Mouse (Mus musculus) olfactory bulb, adult 2 months (tissue): ENCODE results near the gene Olfr924. TPM values are rescaled to one million over a fixed set of nuclear protein-coding genes. Genes with fewer than 3 reads are reported as not detected.
"Not testable (repeated sequence)": the region's sequence is repeated elsewhere in the genome, so short reads cannot be mapped to it uniquely, and the experiment has no call there.

Experiments used
- H3K27ac ChIP-seq: fragments of 200-500 bp; 2 replicates; pipeline ENCODE4 v1.5.1; 2012; ENCODE audit warnings: low read depth, low read length; ENCODE audit not compliant: insufficient read depth
- H3K4me1 ChIP-seq: fragments of 200-500 bp; 2 replicates; pipeline ENCODE4 v1.6.1; 2012; ENCODE audit warnings: low read length; ENCODE audit not compliant: control insufficient read depth, insufficient read depth
- H3K4me3 ChIP-seq: fragments of 200-500 bp; 2 replicates; pipeline ENCODE4 v1.5.1; 2012; ENCODE audit warnings: mild to moderate bottlenecking, low read depth, low read length, moderate library complexity; ENCODE audit not compliant: insufficient read depth
- CTCF ChIP-seq: fragments of 200-500 bp; IDR thresholded peaks from 2 replicates; pipeline ENCODE4 v1.5.1; 2012; ENCODE audit warnings: low read depth, mild to moderate bottlenecking, low read length, moderate library complexity; ENCODE audit not compliant: insufficient read depth
- POLR2A ChIP-seq: fragments of 200-500 bp; IDR thresholded peaks from 2 replicates; pipeline ENCODE4 v1.6.1; 2012; ENCODE audit warnings: mild to moderate bottlenecking, low read depth, low read length, moderate library complexity; ENCODE audit not compliant: insufficient read depth
- WGBS: fragments of 180-500 bp; shearing (Covaris S2); methylation state at CpG from one replicate; pipeline ENCODE4 v1.1.7; 2018; 5-methylcytosine and 5-hydroxymethylcytosine counted together
- polyA plus RNA-seq: library from polyadenylated mRNA; stranded (reverse); fragments of >200 nt; gene quantifications from 2 replicates; pipeline ENCODE4 v1.2.4, GENCODE M21; 2012; ENCODE audit warnings: low replicate concordance; ENCODE audit not compliant: missing spikeins, insufficient read depth, insufficient read length

The Olfr924 gene
- not detected in 2 replicates for polyA plus RNA-seq

DNA sequence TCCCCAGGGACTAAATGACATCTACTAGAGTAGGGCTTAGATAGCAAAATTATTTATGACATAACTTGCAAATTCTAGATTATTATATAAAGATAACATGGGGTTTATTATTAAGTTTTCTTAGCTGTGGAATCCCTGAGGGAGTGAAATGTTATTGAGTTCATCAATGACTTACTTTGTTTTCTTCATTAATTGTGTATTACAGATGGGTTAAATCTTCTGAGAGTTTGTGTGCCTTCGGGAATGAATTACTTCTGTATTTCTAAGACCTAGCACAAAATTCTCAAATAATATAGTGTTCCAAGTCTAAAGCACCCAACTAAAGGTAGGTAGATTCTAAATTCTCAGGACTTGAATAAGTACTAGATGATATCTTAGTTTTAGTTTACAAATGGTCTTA is at the start of gene Olfr924:
Gene Olfr924 (plus strand): TSS at position 301 of the 400 bp plus-strand sequence.
- Histone ChIP-seq H3K27ac (no peak within 1 kb of the TSS), H3K4me1 (no peaks in the 10 kb centered on the region), H3K4me3 (no peak within 1 kb of the TSS)
- no peak for TF ChIP-seq POLR2A
- no peak for TF ChIP-seq CTCF
- WGBS, result 81% methylated on average over 1 of the region's 1 CpGs

DNA sequence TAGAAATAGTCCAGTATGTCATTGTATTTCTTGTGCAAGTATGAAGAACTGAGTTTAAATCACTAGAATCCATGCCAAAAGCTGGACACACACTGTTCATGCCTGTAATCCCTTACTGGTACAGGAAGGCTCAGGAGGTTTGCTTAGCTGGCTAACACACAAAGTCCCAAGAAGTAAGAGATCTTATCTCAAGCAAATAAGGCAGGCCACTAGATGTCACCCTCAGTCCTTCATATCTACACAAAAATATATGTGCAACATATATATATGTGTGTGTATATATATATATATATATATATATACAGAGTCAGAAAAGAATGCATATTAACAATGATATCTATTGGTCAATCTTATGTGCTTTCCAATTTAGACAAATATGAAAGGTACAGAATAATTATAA is 38.6 kb upstream of the Olfr924 start:
- Histone ChIP-seq H3K27ac (no peak overlapping the region), H3K4me3 (no peak overlapping the region), H3K4me1 (no peaks in the 10 kb centered on the region)
- TF ChIP-seq CTCF (no peak), POLR2A (no peak)

DNA sequence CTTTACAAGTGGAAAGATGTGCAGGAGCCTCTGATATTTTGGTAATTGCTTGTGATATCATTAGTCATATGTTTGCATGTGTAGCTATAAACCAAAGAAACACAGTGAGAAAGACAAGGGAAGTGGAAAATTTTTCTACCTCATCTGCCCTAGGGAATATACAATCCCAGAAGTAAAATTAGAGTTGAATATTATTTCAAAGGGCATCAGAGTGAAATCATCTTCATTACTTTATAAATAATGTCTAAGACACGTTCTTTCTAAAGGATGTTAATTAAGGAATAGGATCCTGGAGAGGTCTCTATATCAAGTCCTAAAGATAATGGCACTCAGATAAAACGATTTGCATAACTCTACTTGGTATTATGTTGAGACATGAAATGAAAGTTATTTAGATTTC is 29.9 kb upstream of the Olfr924 start, which contains the start of gene Olfr922:
Gene Olfr922 (plus strand): TSS at position 301 of the 400 bp plus-strand sequence.
- WGBS, result 64% methylated on average over 2 of the region's 2 CpGs
- TF ChIP-seq POLR2A, result no peak
- no peak for TF ChIP-seq CTCF
- H3K4me3 ChIP-seq, result no peak within 1 kb of the TSS

GRCm38 (mm10) chr9:38815458-38815986 is 28.7 kb upstream of the Olfr924 start:
- TF ChIP-seq POLR2A (no peak), CTCF (no peak)
- WGBS, result 79% methylated on average over 1 of the region's 1 CpGs
- no peaks in the 10 kb centered on the region for H3K4me1 ChIP-seq
- H3K4me3 ChIP-seq, result no peak overlapping the region
- H3K27ac ChIP-seq, result no peak overlapping the region

More for the DNA sequence above, 29.9 kb upstream of the Olfr924 start, which contains the start of gene Olfr922:
- Histone ChIP-seq H3K27ac (no peak within 1 kb of the TSS), H3K4me1 (no peaks in the 10 kb centered on the region)

GRCm38 (mm10) chr9:38826245-38826644 is 18.0 kb upstream of the Olfr924 start, which contains the start of gene Olfr923:
TSS of gene Olfr923 (plus strand) at chr9:38826545.
- no peak for TF ChIP-seq CTCF
- TF ChIP-seq POLR2A, result no peak
- WGBS, result 96% methylated on average over 1 of the region's 1 CpGs
- Histone ChIP-seq H3K4me3 (no peak within 1 kb of the TSS), H3K4me1 (no peaks in the 10 kb centered on the region), H3K27ac (no peak within 1 kb of the TSS)

DNA sequence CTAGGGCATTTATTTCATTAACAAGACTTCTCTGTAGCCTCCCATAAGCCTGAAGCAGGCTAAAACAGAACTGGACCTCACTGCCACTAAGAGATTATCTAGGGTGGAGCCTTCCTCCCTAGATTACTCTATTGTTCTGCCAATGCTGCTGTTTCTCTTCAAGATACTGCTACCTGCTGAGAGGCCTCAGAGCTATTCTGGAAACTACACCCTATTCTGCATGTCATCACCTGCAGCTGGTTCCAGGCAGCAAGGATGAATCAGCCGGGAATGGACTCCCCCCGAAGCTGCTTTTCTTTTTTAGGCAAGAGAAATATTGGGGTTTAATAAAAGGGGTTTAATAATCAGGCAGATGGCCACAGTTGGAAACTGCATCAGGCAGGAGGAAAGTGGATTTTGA is 11.2 kb upstream of the Olfr924 start:
- Histone ChIP-seq H3K4me3 (no peak overlapping the region), H3K27ac (no peak overlapping the region), H3K4me1 (no peaks in the 10 kb centered on the region)
- 58% methylated on average over 2 of the region's 2 CpGs for WGBS
- no peak for TF ChIP-seq POLR2A
- no peak for TF ChIP-seq CTCF

DNA sequence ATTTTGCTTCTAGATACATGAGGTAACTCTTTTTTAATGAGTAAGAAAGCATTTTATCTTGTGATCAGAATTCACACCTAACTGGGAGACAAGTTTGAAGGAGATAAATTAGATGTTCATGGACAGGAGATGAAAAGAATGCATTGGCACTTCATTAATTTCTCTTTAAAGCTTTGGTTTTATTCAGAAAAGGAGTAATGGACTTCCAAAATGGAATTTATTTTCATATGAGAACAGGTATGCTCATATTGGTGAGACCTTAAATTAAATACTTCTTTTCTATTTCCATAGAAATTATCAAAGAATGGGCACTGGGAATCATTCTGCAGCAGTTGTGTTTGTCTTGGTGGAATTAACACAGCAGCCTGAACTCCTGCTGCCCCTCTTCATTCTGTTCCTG is 10.5 kb downstream of the Olfr924 start, which contains the start of gene Olfr26:
Gene Olfr26 (plus strand): TSS at position 301 of the 400 bp plus-strand sequence.
- Histone ChIP-seq H3K27ac (no peak within 1 kb of the TSS), H3K4me1 (no peaks in the 10 kb centered on the region), H3K4me3 (no peak within 1 kb of the TSS)
- TF ChIP-seq CTCF (no peak), POLR2A (no peak)

GRCm38 (mm10) chr9:38874880-38875279 is 30.6 kb downstream of the Olfr924 start:
- H3K4me1 ChIP-seq, H3K27ac ChIP-seq, H3K4me3 ChIP-seq: not testable (repeated sequence)
- 58% methylated on average over 2 of the region's 2 CpGs for WGBS

DNA sequence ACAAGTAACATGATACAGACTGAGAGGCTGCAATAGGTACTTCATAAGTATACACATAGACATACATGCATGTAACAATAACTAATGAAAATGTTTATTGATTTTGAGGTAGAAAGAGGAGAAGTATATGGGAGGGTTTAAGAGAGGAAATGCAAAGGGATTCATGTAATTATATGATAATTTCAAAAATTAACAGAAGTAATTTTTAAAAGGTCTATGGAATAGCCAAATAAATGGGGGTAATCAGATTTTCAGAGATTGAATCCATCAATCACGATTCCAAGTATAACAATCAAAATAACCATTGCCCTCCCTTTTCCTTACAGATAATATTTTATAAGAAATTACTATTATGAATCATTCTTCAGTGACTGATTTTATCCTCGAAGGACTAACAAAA is 32.6 kb downstream of the Olfr924 start, which contains the start of gene Olfr926:
Gene Olfr926 (plus strand): TSS at position 301 of the 400 bp plus-strand sequence.
- H3K4me1 ChIP-seq, result no peaks in the 10 kb centered on the region
- no peak within 1 kb of the TSS for H3K4me3 ChIP-seq
- 82% methylated on average over 2 of the region's 2 CpGs for WGBS
- no peak within 1 kb of the TSS for H3K27ac ChIP-seq
- TF ChIP-seq POLR2A (no peak), CTCF (no peak)

Other genes with a start within 250 kb of the Olfr924 start
- not detected in 2 replicates for gene Olfr914, start 239.3 kb upstream of the Olfr924 start, polyA plus RNA-seq
- gene Olfr916, start 184.6 kb upstream of the Olfr924 start, polyA plus RNA-seq, result not detected in 2 replicates
- not detected in 2 replicates for gene Olfr917, start 178.6 kb upstream of the Olfr924 start, polyA plus RNA-seq
- gene Olfr918, start 169.8 kb upstream of the Olfr924 start, polyA plus RNA-seq, result not detected in 2 replicates
- gene Olfr919, start 140.8 kb upstream of the Olfr924 start, polyA plus RNA-seq, result not detected in 2 replicates
- gene Vwa5a, start 126.2 kb upstream of the Olfr924 start, polyA plus RNA-seq, result not detected in 2 replicates
- not detected in 2 replicates for gene Olfr920, start 92.2 kb upstream of the Olfr924 start, polyA plus RNA-seq
- not detected in 2 replicates for gene Olfr921, start 71.4 kb upstream of the Olfr924 start, polyA plus RNA-seq
- not detected in 2 replicates for gene Olfr922, start 29.8 kb upstream of the Olfr924 start, polyA plus RNA-seq
- not detected in 2 replicates for gene Olfr923, start 17.9 kb upstream of the Olfr924 start, polyA plus RNA-seq
- not detected in 2 replicates for gene Olfr26, start 10.6 kb downstream of the Olfr924 start, polyA plus RNA-seq
- not detected in 2 replicates for gene Olfr926, start 32.7 kb downstream of the Olfr924 start, polyA plus RNA-seq
- not detected in 2 replicates for gene Olfr930, start 85.4 kb downstream of the Olfr924 start, polyA plus RNA-seq
- not detected in 2 replicates for gene Olfr933, start 127.9 kb downstream of the Olfr924 start, polyA plus RNA-seq
- not detected in 2 replicates for gene Olfr934, start 143.9 kb downstream of the Olfr924 start, polyA plus RNA-seq
- gene Olfr935, start 155.2 kb downstream of the Olfr924 start, polyA plus RNA-seq, result not detected in 2 replicates
- not detected in 2 replicates for gene Olfr146, start 178.9 kb downstream of the Olfr924 start, polyA plus RNA-seq
- gene Olfr937, start 220.5 kb downstream of the Olfr924 start, polyA plus RNA-seq, result not detected in 2 replicates
- not detected in 2 replicates for gene Olfr938, start 234.4 kb downstream of the Olfr924 start, polyA plus RNA-seq